Mouse (Mus musculus): Measurements from ENCODE around the gene Zfyve28.

The Zfyve28 gene

DNA sequence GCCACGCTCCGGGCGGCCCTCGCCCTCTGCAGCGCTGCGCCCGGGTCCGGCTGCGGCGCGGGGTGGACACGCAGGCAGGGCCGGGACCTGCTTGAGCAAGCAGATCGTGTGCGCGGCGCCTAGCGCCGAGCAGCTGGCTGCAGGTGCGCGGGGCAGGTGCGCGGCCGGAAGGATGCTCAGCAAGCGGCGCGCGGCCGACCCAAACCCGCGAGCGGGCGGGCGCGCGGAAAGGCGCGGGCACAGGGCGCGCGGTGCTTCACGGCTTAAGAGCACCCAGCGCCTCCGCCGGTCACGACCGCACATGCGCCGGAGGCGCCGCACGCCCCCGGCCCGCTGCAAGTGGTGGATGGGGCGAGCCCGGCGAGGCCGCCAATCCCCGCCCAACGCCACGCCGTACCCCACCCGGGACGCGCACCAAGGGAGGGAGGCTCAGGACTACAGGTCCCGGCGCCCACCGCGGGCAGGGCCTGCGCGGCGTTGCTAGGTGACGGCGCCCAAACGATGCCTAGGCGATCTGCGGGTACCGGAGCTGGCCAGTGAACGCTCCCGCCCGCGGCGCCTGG lies at the start of gene Zfyve28, which contains the start of gene Cfap99:
Gene Zfyve28, minus strand, starts transcription at position 296 of the 563 bp plus-strand sequence.
Gene Cfap99, plus strand, starts transcription at position 447 of the 563 bp plus-strand sequence.
- DNase-seq (ENCODE audit: low read depth): no peak

DNA sequence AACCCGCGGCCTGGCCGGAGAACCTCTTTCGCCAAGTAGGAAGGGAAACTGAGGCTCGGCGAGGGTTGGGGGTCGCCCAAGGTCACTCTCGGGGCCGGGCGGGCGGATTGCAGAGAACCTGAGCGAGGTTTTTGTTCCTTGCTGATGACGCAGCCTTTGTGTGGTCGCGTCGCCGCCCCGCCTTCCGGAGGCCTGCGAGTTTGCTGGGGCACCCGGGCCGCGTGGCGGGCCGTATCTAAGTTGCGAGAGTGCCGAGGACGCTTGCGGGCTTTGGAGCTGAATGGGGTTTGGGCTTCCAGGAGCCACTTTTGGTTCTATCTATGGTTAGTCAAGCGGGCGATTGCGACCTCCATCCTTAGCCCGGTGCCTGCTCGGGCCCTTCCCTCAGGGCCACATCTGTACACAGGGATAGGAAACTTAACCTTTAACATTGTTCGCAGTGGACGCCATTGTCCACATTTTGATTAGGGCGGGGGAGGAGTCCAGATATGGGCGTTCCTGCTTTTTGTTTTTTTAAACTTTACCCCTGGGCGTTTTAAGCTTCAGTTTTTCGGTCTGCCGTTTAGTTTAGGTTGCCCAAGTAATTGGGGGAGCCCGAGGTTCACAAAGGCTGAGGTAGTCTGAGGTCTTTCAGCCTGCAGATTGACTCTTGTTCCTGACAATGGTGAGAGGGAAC lies 48.7 kb upstream of the Zfyve28 start:
- peak; percentile 72 for DNase-seq (ENCODE audit: low read depth)

GRCm38 (mm10) chr5:34336097-34336774 lies 48.0 kb upstream of the Zfyve28 start, which contains the start of gene Rnf4:
Gene Rnf4, plus strand, starts transcription at chr5:34336289.
- peak; percentile 98 for DNase-seq (ENCODE audit: low read depth)

- no peak for DNase-seq (ENCODE audit: low read depth)
Measured at GRCm38 (mm10) chr5:34335539-34336096, 47.4 kb upstream of the Zfyve28 start.

DNA sequence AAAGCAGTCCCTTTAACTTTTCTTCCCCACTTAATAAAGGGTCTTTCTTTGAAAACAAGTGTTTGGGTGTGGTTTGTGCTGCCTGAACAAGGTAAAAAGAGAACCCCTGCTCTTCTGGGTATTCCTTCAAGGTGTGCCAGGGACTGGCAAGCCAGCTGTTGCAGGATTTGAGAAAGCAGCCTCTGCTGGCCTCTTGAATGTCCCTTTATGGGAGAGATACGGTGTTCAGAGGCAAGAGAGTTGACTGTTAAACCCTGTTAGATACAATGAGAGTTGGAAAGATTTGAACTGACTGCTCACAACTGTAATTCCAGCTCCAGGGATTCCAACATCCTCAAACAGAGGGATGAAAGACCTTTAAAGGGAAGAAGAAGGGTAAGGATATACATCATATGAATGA lies 45.8 kb upstream of the Zfyve28 start:
- DNase-seq (ENCODE audit: low read depth): no peak

GRCm38 (mm10) chr5:34330136-34330535 lies 41.9 kb upstream of the Zfyve28 start:
- no peak for DNase-seq (ENCODE audit: low read depth)

- DNase-seq (ENCODE audit: low read depth): no peak
Measured at GRCm38 (mm10) chr5:34326875-34327576, 38.8 kb upstream of the Zfyve28 start.

- DNase-seq (ENCODE audit: low read depth): peak; percentile 86
Measured at GRCm38 (mm10) chr5:34326249-34326691, 38.0 kb upstream of the Zfyve28 start.

GRCm38 (mm10) chr5:34325286-34325685 lies 37.0 kb upstream of the Zfyve28 start:
- DNase-seq (ENCODE audit: low read depth): no peak

GRCm38 (mm10) chr5:34321236-34321635 lies 33.0 kb upstream of the Zfyve28 start:
- DNase-seq (ENCODE audit: low read depth): no peak

GRCm38 (mm10) chr5:34319491-34320034 lies 31.3 kb upstream of the Zfyve28 start:
- no peak for DNase-seq (ENCODE audit: low read depth)

GRCm38 (mm10) chr5:34309016-34309415 lies 20.8 kb upstream of the Zfyve28 start:
- DNase-seq (ENCODE audit: low read depth): no peak

DNA sequence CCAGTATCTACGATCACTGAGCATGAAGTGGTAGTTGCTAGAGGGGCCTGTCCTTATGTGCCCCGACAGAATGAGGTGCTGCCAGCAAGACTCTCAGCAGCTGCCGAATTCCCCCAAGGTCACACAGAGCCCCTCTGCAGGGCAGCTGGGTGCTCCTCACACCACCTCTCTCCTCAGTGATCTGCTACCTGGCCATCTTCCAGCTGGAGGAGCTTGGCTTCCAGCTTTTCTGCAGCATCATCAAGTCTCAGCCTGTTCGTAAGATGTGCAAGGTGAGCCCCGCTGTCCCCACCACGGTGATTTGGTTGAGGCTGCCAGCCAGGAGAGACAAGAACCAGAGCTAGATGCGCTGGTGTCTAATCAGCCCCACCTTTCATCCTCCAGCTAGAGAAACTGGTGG lies 14.1 kb upstream of the Zfyve28 start:
- peak; percentile 23 for DNase-seq (ENCODE audit: low read depth)

GRCm38 (mm10) chr5:34298937-34299535 lies 10.8 kb upstream of the Zfyve28 start:
- no peak for DNase-seq (ENCODE audit: low read depth)

- DNase-seq (ENCODE audit: low read depth): no peak
Measured at GRCm38 (mm10) chr5:34298061-34298460, 9.8 kb upstream of the Zfyve28 start.

DNA sequence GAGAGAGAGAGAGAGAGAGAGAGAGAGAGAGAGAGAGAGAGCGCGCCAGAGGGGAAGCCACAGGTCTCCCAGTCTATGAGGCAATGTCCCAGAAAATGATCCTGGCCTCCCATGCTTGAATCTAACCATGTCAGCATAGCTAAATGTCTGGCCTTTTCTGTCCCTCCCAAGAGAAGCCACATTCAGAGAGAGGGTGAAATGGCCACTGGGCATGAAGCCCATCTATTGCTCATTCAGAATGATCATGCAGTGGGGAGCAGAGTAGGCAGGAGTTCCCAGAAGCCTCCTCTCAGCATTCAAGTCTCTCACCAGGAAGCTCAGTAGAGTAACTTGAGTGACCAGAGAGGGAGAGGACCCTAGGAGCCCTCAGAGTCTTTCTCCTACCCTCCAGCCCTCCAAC lies 6.9 kb upstream of the Zfyve28 start:
- DNase-seq (ENCODE audit: low read depth): peak; percentile 84

GRCm38 (mm10) chr5:34294696-34295095 lies 6.4 kb upstream of the Zfyve28 start:
- DNase-seq (ENCODE audit: low read depth): peak; percentile 38

- no peak for DNase-seq (ENCODE audit: low read depth)
Measured at GRCm38 (mm10) chr5:34293363-34293762, 5.1 kb upstream of the Zfyve28 start.

GRCm38 (mm10) chr5:34289286-34289685 lies 1.0 kb upstream of the Zfyve28 start:
- DNase-seq (ENCODE audit: low read depth): no peak

- no peak for DNase-seq (ENCODE audit: low read depth)
Measured at GRCm38 (mm10) chr5:34287838-34288145, 457 bp downstream of the Zfyve28 start.

DNA sequence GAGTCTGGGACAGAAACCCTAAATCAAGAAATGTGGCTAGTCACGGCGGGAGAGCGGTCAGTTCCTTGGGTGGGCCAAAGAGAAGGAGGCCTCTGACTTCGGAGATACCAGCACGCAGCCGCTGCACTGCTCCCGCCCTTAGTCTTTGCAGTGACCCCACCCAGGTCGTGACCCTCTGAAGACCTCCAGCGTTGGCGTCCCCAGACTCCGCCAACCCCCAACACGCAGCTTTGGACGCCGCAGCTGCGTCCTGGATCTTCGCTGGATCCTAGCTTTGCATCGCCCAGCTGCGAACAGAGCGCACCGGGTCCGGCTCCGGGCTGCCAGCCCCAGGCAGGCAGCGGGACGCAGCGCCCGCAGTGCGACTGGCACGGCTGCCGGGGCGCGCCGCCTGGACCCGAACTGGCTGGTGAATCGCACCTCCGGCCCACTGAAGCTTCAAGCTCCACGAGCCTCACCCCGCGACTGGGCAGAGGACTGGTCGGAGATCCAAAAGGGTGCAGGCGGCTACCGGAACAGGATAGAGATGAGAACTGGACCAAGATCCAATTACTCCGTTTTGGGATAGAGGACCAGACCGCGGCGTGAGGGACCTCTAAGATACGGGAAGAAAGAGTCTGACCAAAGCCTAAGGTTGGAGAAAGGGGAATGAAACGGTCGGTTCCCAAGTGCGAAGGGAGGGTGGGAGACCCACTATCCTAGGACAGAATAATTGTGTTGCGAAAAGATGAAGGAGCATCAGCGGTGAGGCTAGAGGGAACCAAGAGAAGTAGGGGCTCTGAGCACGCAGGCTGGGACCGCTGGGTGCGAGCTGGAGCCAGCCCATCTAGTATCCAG lies 1.0 kb downstream of the Zfyve28 start:
- no peak for DNase-seq (ENCODE audit: low read depth)
